Mouse (Mus musculus) adrenal gland, postnatal 36 days (tissue): ENCODE results near the gene Zfp683. TPM values are rescaled to one million over a fixed set of nuclear protein-coding genes. Genes with fewer than 3 reads are reported as not detected.

Experiments
- DNase-seq, 2 experiments: peaks; one replicate each; pipeline ENCODE4 v3.0.0; 2021; ENCODE audit warnings: mixed read lengths in 1 of 2
- total RNA-seq, 2 experiments: library from RNA; stranded (reverse); gene quantifications; 2 replicates each; pipeline ENCODE4 v1.2.3; 2021

Zfp683 gene
- total RNA-seq, 2 experiments from 2014 or later, result not detected

GRCm38 (mm10) chr4:134091225-134091529, 37.5 kb downstream of the Zfp683 start:
- DNase-seq, result no peak

GRCm38 (mm10) chr4:134092382-134093288, 39.0 kb downstream of the Zfp683 start:
- DNase-seq, result peak; percentile 65 to 84

GRCm38 (mm10) chr4:134094004-134094564, 40.4 kb downstream of the Zfp683 start:
- DNase-seq, result no peak

- peak in 1 of 2 experiments; percentile 35 for DNase-seq
These were observed 41.4 kb downstream of the Zfp683 start, which contains the start of gene Cd52 for GRCm38 (mm10) chr4:134094923-134095547. TSS of gene Cd52 (minus strand) at chr4:134095082.

GRCm38 (mm10) chr4:134096120-134096519, 42.5 kb downstream of the Zfp683 start:
- DNase-seq, result no peak

GRCm38 (mm10) chr4:134097015-134097608, 43.5 kb downstream of the Zfp683 start:
- DNase-seq, result no peak

GRCm38 (mm10) chr4:134098628-134099027, 45.0 kb downstream of the Zfp683 start:
- DNase-seq, result peak in 1 of 2 experiments; percentile 53

GRCm38 (mm10) chr4:134100245-134100644, 46.6 kb downstream of the Zfp683 start:
- no peak for DNase-seq

GRCm38 (mm10) chr4:134101979-134102741, 48.5 kb downstream of the Zfp683 start, which contains the start of gene Ubxn11:
TSS of gene Ubxn11 (plus strand) at chr4:134102570.
- peak; percentile 91 to 92 for DNase-seq

GRCm38 (mm10) chr4:134102742-134103119, 49.1 kb downstream of the Zfp683 start:
- DNase-seq, result no peak

- DNase-seq, result no peak
These were observed 52.5 kb downstream of the Zfp683 start for GRCm38 (mm10) chr4:134106105-134106504.

- no peak for DNase-seq
These were observed 54.1 kb downstream of the Zfp683 start for GRCm38 (mm10) chr4:134107730-134108129.

- no peak for DNase-seq
These were observed 54.6 kb downstream of the Zfp683 start for GRCm38 (mm10) chr4:134108196-134108595.

Other genes starting within 250 kb of the Zfp683 start
- gene Rps6ka1, start 166.0 kb upstream of the Zfp683 start, total RNA-seq, result 10 to 100 TPM; 13.6 to 18.1 TPM
- 100 to 1,000 TPM; 130 to 337 TPM for gene Hmgn2, start 85.2 kb upstream of the Zfp683 start, total RNA-seq
- gene Dhdds, start 52.9 kb upstream of the Zfp683 start, total RNA-seq, result 10 to 100 TPM; 42.8 to 53.9 TPM
- gene Lin28a, start 35.0 kb upstream of the Zfp683 start, total RNA-seq, result not detected
- gene Crybg2, start 7.0 kb downstream of the Zfp683 start, total RNA-seq, result not detected
- 10 to 100 TPM; 10.9 to 12.0 TPM for gene Cd52, start 41.2 kb downstream of the Zfp683 start, total RNA-seq
- gene Ubxn11, start 48.7 kb downstream of the Zfp683 start, total RNA-seq, result 1 to 10 TPM; 5.2 to 8.5 TPM
- 10 to 100 TPM; 66.8 to 86.5 TPM for gene Sh3bgrl3, start 75.0 kb downstream of the Zfp683 start, total RNA-seq
- gene Cep85, start 133.3 kb downstream of the Zfp683 start, total RNA-seq, result 10 to 100 TPM; 15.6 to 20.4 TPM
- not detected for gene Gm7534, start 149.2 kb downstream of the Zfp683 start, total RNA-seq
- gene Catsper4, start 173.5 kb downstream of the Zfp683 start, total RNA-seq, result not detected
- under 1 TPM; 0.23 to 0.40 TPM for gene Cnksr1, start 184.6 kb downstream of the Zfp683 start, total RNA-seq
- gene E130218I03Rik, start 189.8 kb downstream of the Zfp683 start, total RNA-seq, result not detected
- gene Zfp593, start 191.8 kb downstream of the Zfp683 start, total RNA-seq, result 10 to 100 TPM in 1 of 2 experiments, 1 to 10 TPM in 1; 9.6 to 12.9 TPM
- not detected for gene Gm30191, start 193.1 kb downstream of the Zfp683 start, total RNA-seq
- gene Grrp1, start 200.3 kb downstream of the Zfp683 start, total RNA-seq, result 10 to 100 TPM in 1 of 2 experiments, 1 to 10 TPM in 1; 6.0 to 11.6 TPM
- 10 to 100 TPM; 18.2 to 19.0 TPM for gene Pdik1l, start 234.1 kb downstream of the Zfp683 start, total RNA-seq